Mouse (Mus musculus) midbrain, embryonic 14.5 days (tissue): ENCODE measurements at regions not wholly inside any gene's neighbourhood (a gene's known extent, or its start where the extent isn't known, plus 50 kb on each side); places are given as distances from the start of the nearest gene placed in this dataset.

Experiments used
- ATAC-seq: fragments of 200-750 bp; cut with Nextera tagmentation; 2 replicates; pipeline ENCODE4 v1.8.0; 2017; ENCODE audit warnings: moderate number of reproducible peaks, moderate library complexity; ENCODE audit not compliant: low FRiP score, low TSS enrichment
- DNase-seq: peaks from one replicate; pipeline ENCODE4 v3.0.0-alpha.2; 2015
- H3K27ac ChIP-seq: fragments of 300-500 bp; sonication (generic); replicated peaks from 2 replicates; pipeline ENCODE4 v1.5.1; 2014; ENCODE audit warnings: mild to moderate bottlenecking, low read depth, low read length, moderate library complexity
- H3K27me3 ChIP-seq: fragments of 300-500 bp; sonication (generic); 2 replicates; pipeline ENCODE4 v1.6.1; 2014; ENCODE audit warnings: low read length, control low read depth, mixed read lengths; ENCODE audit not compliant: control insufficient read depth, insufficient read depth
- H3K36me3 ChIP-seq: fragments of 300-500 bp; sonication (generic); 2 replicates; pipeline ENCODE4 v1.6.1; 2014; ENCODE audit warnings: low read length, control low read depth; ENCODE audit not compliant: control insufficient read depth, insufficient read depth
- H3K4me1 ChIP-seq: fragments of 300-500 bp; sonication (generic); 2 replicates; pipeline ENCODE4 v1.6.1; 2014; ENCODE audit warnings: mild to moderate bottlenecking, antibody characterized with exemption, low read length, control low read depth; ENCODE audit not compliant: control insufficient read depth, insufficient read depth
- H3K4me2 ChIP-seq: fragments of 300-500 bp; sonication (generic); 2 replicates; pipeline ENCODE4 v1.6.1; 2014; ENCODE audit warnings: mild to moderate bottlenecking, low read length, moderate library complexity
- H3K4me3 ChIP-seq: fragments of 300-500 bp; sonication (generic); replicated peaks from 2 replicates; pipeline ENCODE4 v1.5.1; 2014; ENCODE audit warnings: low read depth, low read length
- H3K9ac ChIP-seq: fragments of 300-500 bp; sonication (generic); replicated peaks from 2 replicates; pipeline ENCODE4 v1.6.1; 2014; ENCODE audit warnings: mild to moderate bottlenecking, low read length, moderate library complexity
- H3K9me3 ChIP-seq: fragments of 300-500 bp; sonication (generic); 2 replicates; pipeline ENCODE4 v1.6.1; 2016; ENCODE audit warnings: low read length, control low read depth, mixed read lengths; ENCODE audit not compliant: control insufficient read depth
- WGBS: fragments of 180-500 bp; shearing (Covaris S2); extraction: QIAGEN DNeasy Blood & Tissue Kit; methylation state at CpG from one replicate; pipeline ENCODE4 v1.1.7; 2014; 5-methylcytosine and 5-hydroxymethylcytosine counted together

DNA sequence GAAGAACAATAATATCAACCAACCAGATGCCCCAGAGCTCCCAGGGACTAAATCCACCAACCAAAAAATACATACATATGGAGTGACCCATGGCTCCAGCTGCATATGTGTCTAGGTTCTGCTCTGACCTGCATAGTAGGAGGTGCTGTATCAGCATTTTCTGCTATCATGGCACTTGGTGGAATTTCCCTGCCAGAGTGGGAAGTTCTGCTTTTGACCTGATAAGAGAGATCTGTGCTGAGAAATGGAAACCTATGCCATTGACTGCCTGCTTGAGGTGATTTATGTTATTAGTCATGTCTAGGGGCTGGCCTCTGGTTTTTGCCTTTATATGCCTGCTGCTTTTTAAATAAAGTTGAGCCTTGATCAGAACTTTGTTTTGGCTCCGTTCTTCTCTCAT lies 893.4 kb upstream of the Mdga2 start:
- DNase-seq (no peak), ATAC-seq (no peak)
- Histone ChIP-seq H3K27ac (no peak overlapping the region), H3K9ac (no peak overlapping the region), H3K9me3 (no peaks in the 10 kb centered on the region), H3K4me1 (no peaks in the 10 kb centered on the region), H3K36me3 (no peaks in the 10 kb centered on the region), H3K4me2 (no peak overlapping the region), H3K4me3 (no peak overlapping the region), H3K27me3 (no peaks in the 10 kb centered on the region)
- WGBS = 68% methylated on average over 1 of the region's 1 CpGs
